Mouse (Mus musculus) liver, postnatal 0 days (tissue): ENCODE measurements around the gene Hc.
A peak's percentile ranks its signal among the peaks of the same experiment; 100 is the strongest.

Experiments used
- CTCF ChIP-seq: sonication (generic); IDR thresholded peaks from 2 replicates; pipeline ENCODE4 v1.5.1; 2016; ENCODE audit warnings: antibody characterized with exemption, low read depth
- EP300 ChIP-seq: IDR thresholded peaks from 2 replicates; pipeline ENCODE4 v1.6.1; 2016; ENCODE audit warnings: antibody characterized with exemption, low read depth, mild to moderate bottlenecking

GRCm38 (mm10) chr2:35108712-35109111 is 47.5 kb upstream of the Hc start:
- TF ChIP-seq EP300 (no peak), CTCF (peak; percentile 72)
